Mouse (Mus musculus) heart, postnatal 4 days (tissue): ENCODE measurements at regions not wholly inside any gene's neighbourhood (a gene's known extent, or its start where the extent isn't known, plus 50 kb on each side); places are given as distances from the start of the nearest gene placed in this dataset.

Experiments
- DNase-seq: peaks from one replicate; pipeline ENCODE4 v3.0.0; 2021

DNA sequence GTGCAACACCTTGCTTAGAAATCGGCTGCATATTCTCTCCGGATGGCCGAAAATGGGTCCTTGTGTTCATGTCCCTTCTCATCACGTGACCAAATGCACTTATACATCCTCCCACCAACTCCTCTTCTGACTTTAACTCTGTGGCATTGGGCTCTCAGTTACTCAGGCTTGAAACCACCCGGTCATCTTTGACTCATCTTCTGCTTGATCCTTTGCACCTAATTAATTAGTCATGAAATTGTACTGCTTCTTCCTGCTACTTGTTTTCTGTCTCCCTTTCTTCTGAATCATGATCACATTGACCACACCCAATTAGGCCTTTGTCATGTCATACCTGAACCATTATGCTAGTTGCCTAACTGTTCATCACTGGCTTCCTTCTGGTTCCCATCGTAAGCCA is 208.4 kb upstream of the Fam241a start:
- DNase-seq: no peak

GRCm38 (mm10) chr3:128093046-128093445 is 196.9 kb upstream of the Fam241a start:
- DNase-seq: no peak

DNA sequence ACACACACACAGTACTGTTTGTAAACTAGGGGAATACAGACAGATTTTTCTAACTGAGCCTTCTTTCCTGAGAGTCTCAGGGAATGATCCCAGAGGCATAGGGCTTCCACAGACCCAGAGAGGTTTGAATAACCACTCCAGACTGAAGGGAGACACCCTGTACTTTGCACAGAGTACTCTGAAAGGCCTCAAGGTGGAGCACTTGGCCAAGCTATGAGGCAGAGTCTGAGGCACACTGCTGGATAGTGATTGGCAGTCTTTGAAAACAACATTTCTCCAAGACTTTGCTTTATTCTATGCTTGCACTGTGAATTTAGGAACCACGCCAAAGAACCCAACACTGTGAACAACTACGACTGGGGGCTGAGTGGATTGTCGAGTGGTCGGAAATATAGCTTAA is 192.1 kb upstream of the Fam241a start:
- DNase-seq: peak; percentile 38

GRCm38 (mm10) chr3:128087163-128087562 is 191.0 kb upstream of the Fam241a start:
- DNase-seq: no peak

DNA sequence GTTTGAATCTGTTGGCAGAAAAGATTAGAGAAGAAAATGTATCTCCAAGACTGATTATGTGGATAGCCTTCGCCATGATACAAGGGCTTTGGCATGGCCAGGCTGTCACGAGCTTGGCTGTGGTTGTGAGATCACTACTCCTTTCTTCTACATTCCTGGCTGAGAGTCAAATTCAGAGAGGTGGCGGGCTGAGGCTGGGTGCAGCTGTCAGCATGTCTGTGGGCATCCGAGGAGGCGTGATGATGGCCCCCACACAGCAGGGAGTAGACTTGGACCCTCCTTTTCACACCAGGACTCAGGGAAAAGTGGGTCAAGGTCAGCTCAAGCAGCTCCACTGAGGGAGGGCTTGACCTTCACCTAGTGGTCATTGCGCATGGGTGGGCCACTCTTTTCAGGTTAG is 186.3 kb upstream of the Fam241a start:
- DNase-seq: peak; percentile 22

- no peak for DNase-seq
Observed at GRCm38 (mm10) chr3:128081430-128081829, 185.3 kb upstream of the Fam241a start.

DNA sequence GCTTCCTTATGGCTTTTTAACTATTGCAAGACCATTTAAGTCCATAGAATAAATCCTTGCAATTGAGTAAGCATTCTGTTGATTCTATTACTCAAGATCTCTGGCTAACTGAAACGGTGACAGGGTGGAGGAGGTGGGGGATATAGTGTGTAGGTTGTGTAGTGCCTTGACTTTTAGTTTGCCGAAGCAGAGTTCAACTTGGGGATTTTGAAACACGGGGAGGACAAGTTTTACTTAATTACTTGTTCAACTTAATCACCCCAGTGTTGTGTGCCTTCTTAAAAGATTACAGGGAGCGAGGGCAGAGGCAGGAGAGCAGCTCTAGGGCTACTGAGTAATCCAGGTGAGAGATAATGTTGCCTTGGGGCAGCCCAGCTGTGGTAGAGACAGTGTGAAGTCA is 171.7 kb upstream of the Fam241a start:
- no peak for DNase-seq

GRCm38 (mm10) chr3:128054031-128054430 is 157.9 kb upstream of the Fam241a start:
- no peak for DNase-seq

DNA sequence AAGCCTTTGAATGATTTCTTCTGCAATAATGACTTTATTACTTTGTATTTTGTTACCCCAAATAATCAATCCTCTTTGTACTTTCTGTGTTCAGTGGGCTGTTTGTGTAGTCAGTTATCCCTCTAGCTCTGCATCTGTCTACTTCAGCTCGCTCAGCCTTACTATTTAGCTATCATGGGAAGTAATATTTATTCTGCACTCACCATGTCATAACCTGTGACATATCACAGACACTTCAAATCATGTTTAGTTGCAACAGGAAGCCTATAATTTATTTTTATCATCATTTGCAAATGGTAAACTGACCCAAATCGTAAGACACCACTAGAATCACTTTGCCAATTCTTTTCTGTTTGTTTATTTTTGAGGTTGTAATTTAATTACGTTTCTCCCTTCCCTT is 147.6 kb upstream of the Fam241a start:
- DNase-seq: no peak

GRCm38 (mm10) chr3:128040407-128041115 is 144.4 kb upstream of the Fam241a start:
- no peak for DNase-seq

GRCm38 (mm10) chr3:128039185-128039584 is 143.1 kb upstream of the Fam241a start:
- DNase-seq: no peak

- DNase-seq: no peak
Observed at GRCm38 (mm10) chr3:128036538-128036937, 140.4 kb upstream of the Fam241a start.

- no peak for DNase-seq
Observed at GRCm38 (mm10) chr3:128030352-128030751, 134.2 kb upstream of the Fam241a start.

DNA sequence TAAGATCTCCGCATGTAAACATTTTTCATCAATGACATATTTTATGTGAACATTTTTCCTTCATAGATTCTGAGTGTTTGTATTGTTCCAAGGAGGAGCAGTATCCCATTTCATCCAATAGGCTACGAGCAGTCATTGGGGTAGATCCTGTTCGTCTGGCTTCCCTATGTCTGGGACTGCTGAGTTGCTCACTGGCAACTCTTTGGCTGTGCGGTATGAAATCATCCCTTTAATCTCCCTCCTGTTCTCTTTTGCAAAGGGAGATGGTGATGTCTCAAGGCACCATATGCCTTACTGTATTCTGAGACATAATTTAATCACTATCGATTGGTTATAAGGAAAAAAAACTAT is 133.4 kb upstream of the Fam241a start:
- DNase-seq: no peak

- DNase-seq: no peak
Observed at GRCm38 (mm10) chr3:128028856-128029564, 132.9 kb upstream of the Fam241a start.

DNA sequence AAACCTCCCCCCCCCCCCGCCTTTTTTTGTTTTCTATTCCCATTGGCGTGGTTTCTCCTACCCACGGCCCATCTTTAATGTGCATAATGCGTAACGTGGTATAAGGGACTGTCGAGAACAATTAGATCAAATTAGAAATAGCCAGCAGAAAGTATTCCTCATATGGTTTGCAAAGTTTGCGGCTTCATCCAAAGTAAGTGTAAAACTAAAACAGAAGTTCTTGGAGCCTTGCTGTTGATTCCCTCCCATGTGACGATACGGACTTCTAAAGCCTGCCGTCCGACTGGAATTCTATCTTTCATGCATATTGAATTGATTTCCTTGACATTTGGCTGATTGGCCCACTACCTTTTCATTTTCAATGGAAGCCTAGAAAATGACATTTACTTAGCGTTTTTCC is 128.7 kb upstream of the Fam241a start:
- DNase-seq: no peak

GRCm38 (mm10) chr3:128014909-128015308 is 118.8 kb upstream of the Fam241a start:
- no peak for DNase-seq

DNA sequence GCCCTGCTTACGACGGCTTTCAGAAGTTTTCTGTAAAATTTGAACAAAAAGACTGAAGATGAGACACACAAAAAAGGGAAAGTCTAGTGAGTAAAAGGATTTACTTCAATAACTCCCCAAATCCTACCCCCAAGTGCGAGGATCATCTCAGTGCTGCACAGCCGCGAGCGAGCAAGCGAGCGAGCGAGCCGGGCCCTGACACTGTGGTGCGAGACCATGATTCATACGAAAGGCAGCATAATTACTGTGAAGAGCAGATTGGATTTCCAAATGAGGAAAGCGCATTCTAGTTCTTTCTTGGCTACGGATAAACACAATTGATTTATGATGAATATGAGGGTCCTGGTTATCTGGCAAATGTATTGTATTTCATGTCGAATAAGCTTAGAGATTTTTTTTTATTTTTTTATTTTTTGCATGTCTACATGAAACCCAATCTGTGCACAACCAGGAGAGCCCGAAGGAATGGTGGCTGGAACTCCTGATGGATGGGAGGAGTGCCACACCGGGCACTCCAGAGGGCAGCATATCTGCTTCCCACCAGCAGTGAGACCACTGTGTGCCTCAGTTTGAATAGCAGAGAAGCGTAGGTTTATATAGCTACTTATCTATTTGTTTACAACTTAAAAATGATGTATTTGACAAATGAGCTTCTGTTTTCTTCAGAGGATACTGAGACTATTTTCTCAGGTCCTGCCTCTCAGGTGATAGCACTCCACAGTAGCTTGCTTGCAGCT is 106.9 kb upstream of the Fam241a start:
- no peak for DNase-seq

DNA sequence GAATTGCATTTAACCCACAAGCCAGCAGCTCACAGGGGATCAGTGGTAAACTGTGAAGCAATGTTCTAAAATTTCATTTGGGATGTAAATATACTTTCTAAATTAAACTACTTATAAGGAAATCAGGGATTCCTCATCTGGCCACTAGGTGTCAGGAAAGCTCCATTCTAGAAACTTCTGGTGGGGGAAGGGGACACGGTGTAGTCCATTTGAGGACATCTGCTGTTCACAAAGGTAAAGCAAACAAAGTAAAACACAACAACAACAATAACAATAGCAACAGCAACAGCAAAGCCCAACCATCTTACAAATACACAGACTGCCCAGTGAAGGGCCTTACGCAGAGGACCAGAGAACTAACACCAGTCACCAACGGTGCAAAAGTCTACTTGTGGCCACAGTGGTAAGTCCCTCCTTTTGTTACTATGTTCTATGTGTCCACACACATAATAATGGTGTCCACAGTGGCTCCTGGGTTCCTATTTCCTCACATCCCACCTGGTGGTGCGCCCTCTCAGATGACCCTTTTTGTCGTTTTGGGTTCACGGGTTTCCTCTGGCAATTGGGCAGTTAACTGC is 105.9 kb upstream of the Fam241a start:
- peak; percentile 66 for DNase-seq

DNA sequence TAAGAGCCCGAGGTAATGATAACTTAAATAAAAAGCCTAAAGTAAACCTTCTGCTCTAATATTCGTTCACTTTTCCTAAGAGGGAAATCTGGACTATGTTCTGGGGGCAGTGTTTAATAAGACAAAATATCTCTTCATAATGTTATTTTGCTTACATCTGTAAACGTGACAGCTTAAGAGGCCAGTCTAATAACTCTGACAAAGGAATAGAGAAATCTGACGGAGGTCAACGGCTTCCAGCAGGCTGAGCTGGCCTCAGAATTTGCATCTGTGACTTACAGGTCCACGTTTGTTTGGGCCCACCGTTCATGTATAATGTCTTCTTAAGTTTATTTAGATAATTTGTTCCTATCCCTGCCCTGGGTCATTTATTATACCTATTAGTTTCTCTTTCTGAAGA is 99.6 kb upstream of the Fam241a start:
- DNase-seq: no peak

- DNase-seq: no peak
Observed at GRCm38 (mm10) chr3:127987583-127987982, 91.5 kb upstream of the Fam241a start.

GRCm38 (mm10) chr3:127985165-127985564 is 89.0 kb upstream of the Fam241a start:
- DNase-seq: no peak

DNA sequence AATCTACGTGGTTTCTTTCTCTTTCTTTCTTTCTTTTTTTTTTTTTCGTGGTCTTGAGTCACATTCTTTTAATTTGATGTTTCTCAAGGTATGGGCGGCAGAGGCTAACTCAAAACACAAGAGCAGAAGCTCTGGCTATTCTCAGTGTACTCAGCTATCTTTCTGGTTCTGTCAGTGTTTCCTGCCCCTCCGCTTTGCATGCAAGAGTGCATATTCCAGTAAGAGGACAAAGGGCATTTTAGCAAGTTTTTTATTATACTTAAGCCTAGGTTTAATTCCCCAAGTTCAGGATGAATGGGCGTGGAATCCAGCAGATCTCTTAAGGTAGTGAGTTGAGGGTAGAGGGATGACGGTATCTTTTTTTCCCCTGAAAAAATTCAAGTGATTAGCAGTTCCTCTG is 81.1 kb upstream of the Fam241a start:
- no peak for DNase-seq
